Mouse (Mus musculus) heart, embryonic 14.5 days (tissue): ENCODE data around the gene Olfr1494. TPM values are rescaled to one million over a fixed set of nuclear protein-coding genes. Genes with fewer than 3 reads are reported as not detected.

ENCODE experiments used
- ATAC-seq: fragments of 200-750 bp; cut with Nextera tagmentation; 2 replicates; pipeline ENCODE4 v1.8.0; 2017; ENCODE audit warnings: low read depth, moderate TSS enrichment; ENCODE audit not compliant: insufficient number of reproducible peaks, insufficient read depth, low FRiP score
- H3K27ac ChIP-seq, 2 experiments: fragments of 200-500 bp in 1 of 2; fragments of 300-500 bp in 1 of 2; sonication (generic) in 1 of 2; replicated peaks in 1 of 2; 2 replicates each; pipeline ENCODE4 v1.5.1; 2012 to 2014; ENCODE audit warnings: low read depth in 2 of 2, low read length in 2 of 2, control low read depth in 1 of 2, mild to moderate bottlenecking in 1 of 2, mixed read lengths in 1 of 2; ENCODE audit not compliant: control insufficient read depth in 1 of 2, insufficient read depth in 1 of 2
- H3K27me3 ChIP-seq: fragments of 300-500 bp; sonication (generic); 2 replicates; pipeline ENCODE4 v1.6.1; 2014; ENCODE audit warnings: mild to moderate bottlenecking, low read length, control low read depth; ENCODE audit not compliant: control insufficient read depth, insufficient read depth
- H3K36me3 ChIP-seq: fragments of 300-500 bp; sonication (generic); 2 replicates; pipeline ENCODE4 v1.6.1; 2014; ENCODE audit warnings: mild to moderate bottlenecking, control low read depth, low read length, mixed read lengths; ENCODE audit not compliant: control insufficient read depth, insufficient read depth
- H3K4me1 ChIP-seq, 2 experiments: fragments of 200-500 bp in 1 of 2; fragments of 300-500 bp in 1 of 2; sonication (generic) in 1 of 2; 2 replicates each; pipeline ENCODE4 v1.6.1; 2012 to 2014; ENCODE audit warnings: low read length in 2 of 2, control low read depth in 1 of 2, mixed read lengths in 1 of 2; ENCODE audit not compliant: control insufficient read depth in 2 of 2, insufficient read depth in 2 of 2
- H3K4me2 ChIP-seq: fragments of 300-500 bp; sonication (generic); 2 replicates; pipeline ENCODE4 v1.6.1; 2014; ENCODE audit warnings: mild to moderate bottlenecking, low read length
- H3K4me3 ChIP-seq, 2 experiments: fragments of 200-500 bp in 1 of 2; fragments of 300-500 bp in 1 of 2; sonication (generic) in 1 of 2; 2 replicates each; pipeline ENCODE4 v1.5.1; 2012 to 2014; ENCODE audit warnings: low read length in 2 of 2, mild to moderate bottlenecking in 2 of 2, control low read depth in 1 of 2, low read depth in 1 of 2, moderate library complexity in 1 of 2; ENCODE audit not compliant: control insufficient read depth in 1 of 2, insufficient read depth in 1 of 2
- H3K9ac ChIP-seq: fragments of 300-500 bp; sonication (generic); 2 replicates; pipeline ENCODE4 v1.6.1; 2014; ENCODE audit warnings: mild to moderate bottlenecking, low read length
- H3K9me3 ChIP-seq: fragments of 300-500 bp; sonication (generic); 2 replicates; pipeline ENCODE4 v1.6.1; 2016; ENCODE audit warnings: low read length, control low read depth; ENCODE audit not compliant: control insufficient read depth
- polyA plus RNA-seq: library from polyadenylated mRNA; unstranded; fragments of >200 nt; fragmentation: Nextera tagmentation; extraction: Ambion mirVana; gene quantifications from 2 replicates; pipeline ENCODE4 v1.2.1, GENCODE M21; 2014

Olfr1494 gene
- polyA plus RNA-seq, 1 experiment from 2014 or later: not detected

DNA sequence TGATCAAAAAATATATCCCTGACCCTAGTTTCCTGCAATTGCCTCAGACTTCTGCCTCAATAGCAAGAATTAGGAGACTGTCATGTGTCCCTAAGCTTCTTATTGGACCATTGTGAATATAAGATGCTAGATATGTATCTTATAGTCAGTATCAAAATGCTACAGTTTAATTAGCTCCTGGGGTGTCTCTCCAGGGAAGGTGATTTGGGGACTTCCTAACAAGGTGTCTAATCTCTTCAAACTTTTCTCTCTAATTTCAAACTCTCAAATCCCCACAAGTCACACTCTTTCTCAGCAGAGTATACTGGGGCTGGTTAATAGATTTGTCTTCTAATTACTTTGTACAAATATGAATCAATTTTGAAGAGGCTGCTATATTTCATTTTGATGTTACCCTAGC is 58.6 kb downstream of the Olfr1494 start, which contains the start of gene Olfr1497:
Olfr1497 (minus strand) TSS at position 101 of the 400 bp plus-strand sequence.
- Histone ChIP-seq H3K4me1 (no peaks in the 10 kb centered on the region), H3K27me3 (no peaks in the 10 kb centered on the region), H3K9me3 (no peaks in the 10 kb centered on the region), H3K4me3 (no peak within 1 kb of the TSS), H3K36me3 (no peaks in the 10 kb centered on the region), H3K27ac (no peak within 1 kb of the TSS), H3K9ac (no peak within 1 kb of the TSS), H3K4me2 (no peak within 1 kb of the TSS)
- ATAC-seq: no peak

Other genes with a start within 250 kb of the Olfr1494 start
- gene Olfr1477, start 239.2 kb upstream of the Olfr1494 start, polyA plus RNA-seq: not detected in 2 replicates
- gene Olfr1480, start 211.8 kb upstream of the Olfr1494 start, polyA plus RNA-seq: not detected in 2 replicates
- gene Olfr1484, start 156.2 kb upstream of the Olfr1494 start, polyA plus RNA-seq: not detected in 2 replicates
- gene Olfr1487, start 122.4 kb upstream of the Olfr1494 start, polyA plus RNA-seq: not detected in 2 replicates
- gene Olfr1489, start 108.1 kb upstream of the Olfr1494 start, polyA plus RNA-seq: not detected in 2 replicates
- gene Olfr1490, start 88.6 kb upstream of the Olfr1494 start, polyA plus RNA-seq: not detected in 2 replicates
- gene Olfr1491, start 42.5 kb upstream of the Olfr1494 start, polyA plus RNA-seq: not detected in 2 replicates
- gene Olfr1493-ps1, start 16.4 kb upstream of the Olfr1494 start, polyA plus RNA-seq: not detected in 2 replicates
- gene Olfr1495, start 24.9 kb downstream of the Olfr1494 start, polyA plus RNA-seq: not detected in 2 replicates
- not detected in 2 replicates for gene Olfr1496, start 38.1 kb downstream of the Olfr1494 start, polyA plus RNA-seq
- gene Olfr1497, start 58.5 kb downstream of the Olfr1494 start, polyA plus RNA-seq: not detected in 2 replicates
- gene Olfr1499, start 79.7 kb downstream of the Olfr1494 start, polyA plus RNA-seq: not detected in 2 replicates
- not detected in 2 replicates for gene Olfr1500, start 90.8 kb downstream of the Olfr1494 start, polyA plus RNA-seq
- not detected in 2 replicates for gene Olfr1501, start 111.0 kb downstream of the Olfr1494 start, polyA plus RNA-seq
- not detected in 2 replicates for gene Olfr1502, start 122.1 kb downstream of the Olfr1494 start, polyA plus RNA-seq
- gene Olfr1504, start 158.2 kb downstream of the Olfr1494 start, polyA plus RNA-seq: not detected in 2 replicates
- gene Olfr1505, start 173.8 kb downstream of the Olfr1494 start, polyA plus RNA-seq: not detected in 2 replicates